Mouse (Mus musculus): Measurements from ENCODE around the gene Ephb1. TPM values are rescaled to one million over a fixed set of nuclear protein-coding genes. Genes with fewer than 3 reads are reported as not detected.

The Ephb1 gene
- polyA plus RNA-seq, 1 experiment from 2014 or later = 0.87 TPM

DNA sequence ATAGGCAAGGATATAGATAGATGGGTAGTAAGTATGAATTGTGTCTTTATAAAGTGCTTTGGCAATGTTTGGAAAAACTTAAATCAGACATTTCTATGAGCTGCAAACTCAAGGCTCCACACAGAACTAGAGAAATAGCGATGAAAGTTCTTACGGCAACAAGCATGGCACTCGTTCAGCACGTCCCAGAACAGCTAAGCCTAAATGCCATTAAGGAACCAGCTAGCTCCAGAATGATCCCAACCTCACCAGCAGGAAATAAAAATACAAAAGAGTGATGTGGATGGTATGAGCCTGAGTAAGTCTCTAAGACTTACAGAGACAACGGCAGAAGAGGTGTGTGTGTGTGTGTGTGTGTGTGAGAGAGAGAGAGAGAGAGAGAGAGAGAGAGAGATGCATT, 20.2 kb upstream of the Ephb1 start:
- H3K27ac ChIP-seq (ENCODE audit: low read length) = no peak overlapping the region
- H3K9ac ChIP-seq (replicated peaks; ENCODE audit: low read depth) = no peak overlapping the region
- no peak overlapping the region for H3K4me3 ChIP-seq (ENCODE audit: low read depth, low read length)
- no peaks in the 10 kb centered on the region for H3K36me3 ChIP-seq (ENCODE audit: insufficient read depth, low read length)
- ATAC-seq (no peak), DNase-seq (ENCODE audit: low spot score) (no peak)
- WGBS = 81% methylated on average over 5 of the region's 5 CpGs
- H3K4me1 ChIP-seq (ENCODE audit: insufficient read depth, low read depth, low read length) = no peaks in the 10 kb centered on the region
- no peaks in the 10 kb centered on the region for H3K9me3 ChIP-seq (ENCODE audit: low read length)
- no peak overlapping the region for H3K4me2 ChIP-seq (replicated peaks; ENCODE audit: low read depth, low read length)
- no peak for TF ChIP-seq EP300 (IDR thresholded peaks at IDR 0.05)
- TF ChIP-seq CTCF (IDR thresholded peaks at IDR 0.05) = no peak
- no peaks in the 10 kb centered on the region for H3K27me3 ChIP-seq (replicated peaks; ENCODE audit: insufficient read depth, low read length)

GRCm38 (mm10) chr9:102373886-102374285, 19.4 kb upstream of the Ephb1 start:
- Histone ChIP-seq H3K9ac (replicated peaks; ENCODE audit: low read depth) (no peak overlapping the region), H3K9me3 (ENCODE audit: low read length) (no peaks in the 10 kb centered on the region), H3K4me1 (ENCODE audit: insufficient read depth, low read depth, low read length) (no peaks in the 10 kb centered on the region), H3K27me3 (replicated peaks; ENCODE audit: insufficient read depth, low read length) (no peaks in the 10 kb centered on the region), H3K4me3 (ENCODE audit: low read depth, low read length) (no peak overlapping the region), H3K4me2 (replicated peaks; ENCODE audit: low read depth, low read length) (no peak overlapping the region), H3K36me3 (ENCODE audit: insufficient read depth, low read length) (no peaks in the 10 kb centered on the region), H3K27ac (ENCODE audit: low read length) (no peak overlapping the region)
- no peak for ATAC-seq
- no peak for DNase-seq (ENCODE audit: low spot score)
- TF ChIP-seq EP300 (IDR thresholded peaks at IDR 0.05) = no peak
- no peak for TF ChIP-seq CTCF (IDR thresholded peaks at IDR 0.05)
- 78% methylated on average over 5 of the region's 5 CpGs for WGBS

- no peaks in the 10 kb centered on the region for H3K4me1 ChIP-seq (ENCODE audit: insufficient read depth, low read depth, low read length)
- TF ChIP-seq CTCF (IDR thresholded peaks at IDR 0.05) = no peak
- no peak for TF ChIP-seq EP300 (IDR thresholded peaks at IDR 0.05)
- no peak overlapping the region for H3K27ac ChIP-seq (ENCODE audit: low read length)
- WGBS = 72% methylated on average over 3 of the region's 3 CpGs
- H3K4me3 ChIP-seq (ENCODE audit: low read depth, low read length) = no peak overlapping the region
- H3K9ac ChIP-seq (replicated peaks; ENCODE audit: low read depth) = no peak overlapping the region
- DNase-seq (ENCODE audit: low spot score) (no peak), ATAC-seq (no peak)
- H3K27me3 ChIP-seq (replicated peaks; ENCODE audit: insufficient read depth, low read length) = no peaks in the 10 kb centered on the region
- no peak overlapping the region for H3K4me2 ChIP-seq (replicated peaks; ENCODE audit: low read depth, low read length)
- H3K9me3 ChIP-seq (ENCODE audit: low read length) = no peaks in the 10 kb centered on the region
- H3K36me3 ChIP-seq (ENCODE audit: insufficient read depth, low read length) = no peaks in the 10 kb centered on the region
Measured at GRCm38 (mm10) chr9:102371936-102372335, 17.4 kb upstream of the Ephb1 start.

DNA sequence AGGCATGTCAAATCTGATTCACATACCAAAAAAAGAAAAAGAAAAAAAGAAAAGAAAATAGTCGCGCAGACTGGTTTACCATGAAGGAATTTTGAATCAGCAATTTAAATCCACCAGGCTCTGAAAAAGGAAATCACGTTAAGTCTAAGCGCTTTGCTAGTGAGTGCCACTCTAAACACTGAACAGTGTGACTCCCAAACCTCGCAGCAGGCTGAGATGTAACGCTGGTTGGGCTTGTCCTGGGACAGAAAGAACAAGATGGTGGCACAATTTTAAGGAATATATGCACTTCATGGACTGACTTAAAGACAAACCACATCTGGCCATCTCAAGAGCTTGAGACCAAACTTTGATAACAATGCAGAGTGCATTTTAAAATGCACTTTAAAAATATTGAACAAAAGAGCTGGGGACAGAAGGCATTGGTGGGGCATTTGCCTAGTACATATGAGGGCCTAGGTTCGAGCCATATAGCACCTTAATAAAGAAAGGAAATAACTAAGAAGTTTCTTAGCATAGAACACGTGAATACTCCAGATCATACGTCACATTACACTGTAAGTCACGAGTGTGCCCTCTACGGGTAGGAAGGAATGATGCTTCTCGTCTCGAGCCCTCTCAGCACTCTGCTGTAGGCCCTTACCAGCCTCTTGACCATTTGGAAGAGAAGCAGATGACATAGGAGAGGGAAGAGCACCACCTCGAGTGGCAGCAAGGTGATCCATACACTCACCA, 16.7 kb upstream of the Ephb1 start:
- Histone ChIP-seq H3K9me3 (ENCODE audit: low read length) (no peaks in the 10 kb centered on the region), H3K36me3 (ENCODE audit: insufficient read depth, low read length) (no peaks in the 10 kb centered on the region), H3K27ac (ENCODE audit: low read length) (no peak overlapping the region), H3K9ac (replicated peaks; ENCODE audit: low read depth) (no peak overlapping the region), H3K4me1 (ENCODE audit: insufficient read depth, low read depth, low read length) (no peaks in the 10 kb centered on the region), H3K4me3 (ENCODE audit: low read depth, low read length) (no peak overlapping the region), H3K27me3 (replicated peaks; ENCODE audit: insufficient read depth, low read length) (no peaks in the 10 kb centered on the region), H3K4me2 (replicated peaks; ENCODE audit: low read depth, low read length) (no peak overlapping the region)
- WGBS = 40% methylated on average over 14 of the region's 14 CpGs
- ATAC-seq (no peak), DNase-seq (ENCODE audit: low spot score) (no peak)
- TF ChIP-seq CTCF (IDR thresholded peaks at IDR 0.05) = no peak
- no peak for TF ChIP-seq EP300 (IDR thresholded peaks at IDR 0.05)

GRCm38 (mm10) chr9:102370141-102370540, 15.6 kb upstream of the Ephb1 start:
- no peaks in the 10 kb centered on the region for H3K4me1 ChIP-seq (ENCODE audit: insufficient read depth, low read depth, low read length)
- no peak overlapping the region for H3K4me2 ChIP-seq (replicated peaks; ENCODE audit: low read depth, low read length)
- H3K36me3 ChIP-seq (ENCODE audit: insufficient read depth, low read length) = no peaks in the 10 kb centered on the region
- no peak for ATAC-seq
- H3K27ac ChIP-seq (ENCODE audit: low read length) = no peak overlapping the region
- no peak for DNase-seq (ENCODE audit: low spot score)
- WGBS = 62% methylated on average over 8 of the region's 8 CpGs
- H3K27me3 ChIP-seq (replicated peaks; ENCODE audit: insufficient read depth, low read length) = no peaks in the 10 kb centered on the region
- no peak overlapping the region for H3K4me3 ChIP-seq (ENCODE audit: low read depth, low read length)
- TF ChIP-seq EP300 (IDR thresholded peaks at IDR 0.05) = no peak
- no peak for TF ChIP-seq CTCF (IDR thresholded peaks at IDR 0.05)
- no peak overlapping the region for H3K9ac ChIP-seq (replicated peaks; ENCODE audit: low read depth)
- H3K9me3 ChIP-seq (ENCODE audit: low read length) = no peaks in the 10 kb centered on the region

- Histone ChIP-seq H3K4me2 (replicated peaks; ENCODE audit: low read depth, low read length) (no peak overlapping the region), H3K9ac (replicated peaks; ENCODE audit: low read depth) (no peak overlapping the region), H3K36me3 (ENCODE audit: insufficient read depth, low read length) (no peaks in the 10 kb centered on the region), H3K9me3 (ENCODE audit: low read length) (no peaks in the 10 kb centered on the region), H3K4me3 (ENCODE audit: low read depth, low read length) (no peak overlapping the region), H3K4me1 (ENCODE audit: insufficient read depth, low read depth, low read length) (no peaks in the 10 kb centered on the region), H3K27me3 (replicated peaks; ENCODE audit: insufficient read depth, low read length) (no peaks in the 10 kb centered on the region), H3K27ac (ENCODE audit: low read length) (no peak overlapping the region)
- ATAC-seq (no peak), DNase-seq (ENCODE audit: low spot score) (no peak)
- WGBS = 81% methylated on average over 3 of the region's 3 CpGs
- peak; percentile 37 for TF ChIP-seq CTCF (IDR thresholded peaks at IDR 0.05)
- TF ChIP-seq EP300 (IDR thresholded peaks at IDR 0.05) = no peak
Measured at GRCm38 (mm10) chr9:102369141-102369540, 14.6 kb upstream of the Ephb1 start.
